Mouse (Mus musculus) kidney, embryonic 15.5 days (tissue): Measurements from ENCODE around the gene Olfr1457. TPM values are rescaled to one million over a fixed set of nuclear protein-coding genes. Genes with fewer than 3 reads are reported as not detected.

ENCODE experiments used
- ATAC-seq: fragments of 200-750 bp; cut with Nextera tagmentation; replicated peaks from 2 replicates; pipeline ENCODE4 v1.8.0; 2017; ENCODE audit warnings: moderate TSS enrichment; ENCODE audit not compliant: low FRiP score
- H3K27ac ChIP-seq: fragments of 300-500 bp; sonication (generic); 2 replicates; pipeline ENCODE4 v1.5.1; 2015; ENCODE audit warnings: mild to moderate bottlenecking, inconsistent platforms
- H3K27me3 ChIP-seq: fragments of 300-500 bp; sonication (generic); 2 replicates; pipeline ENCODE4 v1.6.1; 2015; ENCODE audit warnings: inconsistent platforms
- H3K36me3 ChIP-seq: fragments of 300-500 bp; sonication (generic); 2 replicates; pipeline ENCODE4 v1.6.1; 2015; ENCODE audit warnings: inconsistent platforms
- H3K4me1 ChIP-seq: fragments of 300-500 bp; sonication (generic); 2 replicates; pipeline ENCODE4 v1.6.1; 2015; ENCODE audit warnings: inconsistent platforms
- H3K4me2 ChIP-seq: fragments of 300-500 bp; sonication (generic); 2 replicates; pipeline ENCODE4 v1.6.1; 2015; ENCODE audit warnings: moderate library complexity, mild to moderate bottlenecking, inconsistent platforms
- H3K4me3 ChIP-seq: fragments of 300-500 bp; sonication (generic); replicated peaks from 2 replicates; pipeline ENCODE4 v1.5.1; 2015; ENCODE audit warnings: mild to moderate bottlenecking, inconsistent platforms
- H3K9ac ChIP-seq: fragments of 300-500 bp; sonication (generic); 2 replicates; pipeline ENCODE4 v1.6.1; 2015; ENCODE audit warnings: mild to moderate bottlenecking, inconsistent platforms
- H3K9me3 ChIP-seq: fragments of 300-500 bp; sonication (generic); replicated peaks from 2 replicates; pipeline ENCODE4 v1.6.1; 2016; ENCODE audit warnings: inconsistent platforms
- WGBS: fragments of 180-500 bp; shearing (Covaris S2); methylation state at CpG from one replicate; pipeline ENCODE4 v1.1.7; 2015; ENCODE audit warnings: mixed read lengths; 5-methylcytosine and 5-hydroxymethylcytosine counted together
- polyA plus RNA-seq: library from polyadenylated mRNA; unstranded; fragments of >200 nt; fragmentation: Nextera tagmentation; extraction: Ambion mirVana; gene quantifications from 2 replicates; pipeline ENCODE4 v1.2.1, GENCODE M21; 2015

The Olfr1457 gene
- not detected in 2 replicates for polyA plus RNA-seq

DNA sequence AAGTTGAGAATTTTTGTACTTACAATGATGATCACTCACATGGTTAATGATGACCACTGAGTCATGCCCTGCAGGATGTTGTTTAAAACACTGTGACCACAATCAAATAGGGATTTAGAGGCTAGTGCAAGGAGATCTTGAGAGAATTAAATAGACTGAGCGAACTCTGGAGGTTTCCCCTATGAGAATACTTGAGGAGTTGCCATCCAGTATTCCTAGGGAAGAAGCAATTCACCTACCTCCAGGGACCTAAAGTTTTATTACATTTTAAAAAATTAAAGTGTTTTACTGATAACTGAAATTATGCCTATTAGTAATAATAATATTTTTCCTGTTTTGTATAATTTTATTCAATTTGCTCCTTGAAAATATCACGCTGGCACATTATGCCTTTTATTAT, at the start of gene Olfr1457:
TSS of gene Olfr1457 (minus strand) at position 101 of the 400 bp plus-strand sequence.
- no peak within 1 kb of the TSS for H3K27ac ChIP-seq
- WGBS: 69% methylated on average over 2 of the region's 2 CpGs
- no peaks in the 10 kb centered on the region for H3K36me3 ChIP-seq
- H3K9me3 ChIP-seq: no peaks in the 10 kb centered on the region
- H3K4me2 ChIP-seq: no peak within 1 kb of the TSS
- no peak within 1 kb of the TSS for H3K9ac ChIP-seq
- H3K4me3 ChIP-seq: no peak within 1 kb of the TSS
- H3K27me3 ChIP-seq: no peaks in the 10 kb centered on the region
- H3K4me1 ChIP-seq: no peaks in the 10 kb centered on the region
- no peak for ATAC-seq

DNA sequence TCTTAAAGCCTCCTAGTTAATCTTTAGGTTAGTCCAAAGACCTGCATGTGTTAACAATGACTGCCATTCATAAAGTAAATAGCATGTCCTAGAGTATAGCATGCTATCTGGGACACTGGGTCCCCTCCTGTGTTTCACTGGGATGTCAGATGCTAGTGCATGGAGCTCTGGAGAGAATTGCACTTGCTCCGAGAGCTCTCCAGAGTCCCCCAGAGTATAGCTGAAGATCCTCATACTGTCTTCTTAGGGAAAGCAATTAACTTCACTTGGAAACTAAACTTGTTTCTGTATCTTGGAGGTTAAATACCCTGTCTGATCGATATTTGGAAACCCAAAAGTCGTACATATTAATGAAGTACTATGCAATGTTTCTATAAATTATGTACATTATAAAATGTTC, 9.0 kb upstream of the Olfr1457 start, which contains the start of gene Olfr1458:
TSS of gene Olfr1458 (minus strand) at position 101 of the 400 bp plus-strand sequence.
- Histone ChIP-seq H3K36me3 (no peaks in the 10 kb centered on the region), H3K9me3 (no peaks in the 10 kb centered on the region), H3K27ac (no peak within 1 kb of the TSS), H3K4me2 (no peak within 1 kb of the TSS), H3K27me3 (no peaks in the 10 kb centered on the region), H3K4me3 (no peak within 1 kb of the TSS), H3K9ac (no peak within 1 kb of the TSS), H3K4me1 (no peaks in the 10 kb centered on the region)
- WGBS: 87% methylated on average over 3 of the region's 3 CpGs
- no peak for ATAC-seq

GRCm38 (mm10) chr19:13093908-13094307, 3.8 kb downstream of the Olfr1457 start:
- 93% methylated on average over 1 of the region's 1 CpGs for WGBS
- Histone ChIP-seq H3K9me3 (0 out of 2 replicates have a peak, but pooled peaks cover 3% of the 10 kb centered on the region), H3K27me3 (no peaks in the 10 kb centered on the region), H3K27ac (no peak overlapping the region), H3K36me3 (no peaks in the 10 kb centered on the region), H3K9ac (no peak overlapping the region), H3K4me1 (no peaks in the 10 kb centered on the region), H3K4me3 (no peak overlapping the region), H3K4me2 (no peak overlapping the region)
- no peak for ATAC-seq

GRCm38 (mm10) chr19:13060310-13060709, 37.4 kb downstream of the Olfr1457 start, which contains the start of gene Olfr1454:
Gene Olfr1454, plus strand, starts transcription at chr19:13060610.
- Histone ChIP-seq H3K9ac (no peak within 1 kb of the TSS), H3K27ac (no peak within 1 kb of the TSS), H3K4me2 (no peak within 1 kb of the TSS), H3K9me3 (peaks cover 5% of the 10 kb centered on the region; the same call in 1 of the 2 replicates), H3K4me1 (no peaks in the 10 kb centered on the region), H3K36me3 (no peaks in the 10 kb centered on the region), H3K4me3 (no peak within 1 kb of the TSS), H3K27me3 (no peaks in the 10 kb centered on the region)
- no peak for ATAC-seq
- 64% methylated on average over 2 of the region's 2 CpGs for WGBS

Other genes with a start within 250 kb of the Olfr1457 start
- not detected in 2 replicates for gene Olfr1444, start 240.6 kb downstream of the Olfr1457 start, polyA plus RNA-seq
- gene Olfr1445, start 214.0 kb downstream of the Olfr1457 start, polyA plus RNA-seq: not detected in 2 replicates
- gene Olfr1446, start 204.4 kb downstream of the Olfr1457 start, polyA plus RNA-seq: not detected in 2 replicates
- gene Olfr1447, start 194.1 kb downstream of the Olfr1457 start, polyA plus RNA-seq: not detected in 2 replicates
- not detected in 2 replicates for gene Olfr1448, start 173.5 kb downstream of the Olfr1457 start, polyA plus RNA-seq
- gene Olfr1449, start 167.1 kb downstream of the Olfr1457 start, polyA plus RNA-seq: not detected in 2 replicates
- not detected in 2 replicates for gene Olfr1450, start 147.6 kb downstream of the Olfr1457 start, polyA plus RNA-seq
- not detected in 2 replicates for gene Olfr1451, start 102.9 kb downstream of the Olfr1457 start, polyA plus RNA-seq
- not detected in 2 replicates for gene Olfr1453, start 69.6 kb downstream of the Olfr1457 start, polyA plus RNA-seq
- gene Olfr1454, start 37.3 kb downstream of the Olfr1457 start, polyA plus RNA-seq: not detected in 2 replicates
- not detected in 2 replicates for gene Olfr1458, start 8.9 kb upstream of the Olfr1457 start, polyA plus RNA-seq
- not detected in 2 replicates for gene Olfr1459, start 51.7 kb upstream of the Olfr1457 start, polyA plus RNA-seq
- gene Olfr1461, start 65.1 kb upstream of the Olfr1457 start, polyA plus RNA-seq: not detected in 2 replicates
- not detected in 2 replicates for gene Olfr1462, start 87.8 kb upstream of the Olfr1457 start, polyA plus RNA-seq
- not detected in 2 replicates for gene Olfr1463, start 133.4 kb upstream of the Olfr1457 start, polyA plus RNA-seq
- gene Olfr1465, start 217.7 kb upstream of the Olfr1457 start, polyA plus RNA-seq: not detected in 2 replicates
- not detected in 2 replicates for gene Olfr1466, start 241.0 kb upstream of the Olfr1457 start, polyA plus RNA-seq